Mouse (Mus musculus) stomach, postnatal 0 days (tissue): ENCODE data around the gene Fam53b.

Experiments used
- CTCF ChIP-seq: IDR thresholded peaks from 2 replicates; pipeline ENCODE4 v1.5.1; 2016; ENCODE audit warnings: antibody characterized with exemption, low read depth, mild to moderate bottlenecking, moderate library complexity
- EP300 ChIP-seq: optimal IDR thresholded peaks from 2 replicates; pipeline ENCODE3; 2016; ENCODE audit warnings: antibody characterized with exemption

GRCm38 (mm10) chr7:132729093-132729831, 84.4 kb downstream of the Fam53b start:
- TF ChIP-seq CTCF = no peak
- TF ChIP-seq EP300 = no peak
